Mouse (Mus musculus) MEL (cell line): ENCODE results near the gene Tmem201.

Experiments used
- BHLHE40 ChIP-seq: IDR thresholded peaks from 2 replicates; pipeline ENCODE4 v1.6.1; 2012; ENCODE audit warnings: low read depth, mild to moderate bottlenecking, inconsistent platforms, low read length, improper control_type of control experiment, borderline replicate concordance
- CHD1 ChIP-seq: IDR thresholded peaks from 2 replicates; pipeline ENCODE4 v1.6.1; 2012; ENCODE audit warnings: low read depth, mild to moderate bottlenecking, inconsistent platforms, low read length, improper control_type of control experiment
- CHD2 ChIP-seq: IDR thresholded peaks from 2 replicates; pipeline ENCODE4 v1.6.1; 2011; ENCODE audit warnings: low read length, improper control_type of control experiment
- CTCF ChIP-seq, 3 experiments: IDR thresholded peaks in 2 of 3; conservative IDR thresholded peaks in 1 of 3; 2 replicates each; pipeline ENCODE4 v1.5.1; 2011 to 2012; ENCODE audit warnings: low read length in 3 of 3, low read depth in 2 of 3, mild to moderate bottlenecking in 2 of 3, improper control_type of control experiment in 1 of 3, inconsistent platforms in 1 of 3, mixed read lengths in 1 of 3, moderate library complexity in 1 of 3; ENCODE audit not compliant: control insufficient read depth in 1 of 3, insufficient read depth in 1 of 3, poor library complexity in 1 of 3, severe bottlenecking in 1 of 3
- E2F4 ChIP-seq: IDR thresholded peaks from 2 replicates; pipeline ENCODE4 v1.6.1; 2011; ENCODE audit warnings: low read depth, low read length, improper control_type of control experiment, borderline replicate concordance
- EP300 ChIP-seq, 2 experiments: IDR thresholded peaks; 2 replicates each; pipeline ENCODE4 v1.6.1; 2011; ENCODE audit warnings: improper control_type of control experiment in 2 of 2, low read length in 2 of 2, low read depth in 1 of 2, mild to moderate bottlenecking in 1 of 2
- ETS1 ChIP-seq: IDR thresholded peaks from 2 replicates; pipeline ENCODE4 v1.6.1; 2012; ENCODE audit warnings: low read depth, mild to moderate bottlenecking, inconsistent platforms, low read length, improper control_type of control experiment, moderate library complexity
- JUND ChIP-seq: IDR thresholded peaks from 2 replicates; pipeline ENCODE4 v1.6.1; 2011; ENCODE audit warnings: low read depth, mild to moderate bottlenecking, improper control_type of control experiment, low read length
- MAX ChIP-seq: IDR thresholded peaks from 2 replicates; pipeline ENCODE4 v1.6.1; 2011; ENCODE audit warnings: low read length, improper control_type of control experiment
- NRF1 ChIP-seq: IDR thresholded peaks from 2 replicates; pipeline ENCODE4 v1.6.1; 2014; ENCODE audit warnings: low read depth, mild to moderate bottlenecking, inconsistent platforms, low read length, improper control_type of control experiment, moderate library complexity; ENCODE audit not compliant: poor library complexity, insufficient read depth, severe bottlenecking
- POLR2A ChIP-seq, 2 experiments: IDR thresholded peaks; 2 replicates each; pipeline ENCODE4 v1.6.1; 2011 to 2012; ENCODE audit warnings: low read length in 2 of 2, mild to moderate bottlenecking in 2 of 2, control low read depth in 1 of 2, improper control_type of control experiment in 1 of 2, low read depth in 1 of 2, moderate library complexity in 1 of 2; ENCODE audit not compliant: control insufficient read depth in 1 of 2, insufficient read depth in 1 of 2, poor library complexity in 1 of 2
- ZC3H11A ChIP-seq: IDR thresholded peaks from 2 replicates; pipeline ENCODE4 v1.6.1; 2012; ENCODE audit warnings: low read depth, mild to moderate bottlenecking, inconsistent platforms, low read length, improper control_type of control experiment
- ZNF384 ChIP-seq: IDR thresholded peaks from 2 replicates; pipeline ENCODE4 v1.6.1; 2012; ENCODE audit warnings: low read depth, mild to moderate bottlenecking, inconsistent platforms, low read length, improper control_type of control experiment

DNA sequence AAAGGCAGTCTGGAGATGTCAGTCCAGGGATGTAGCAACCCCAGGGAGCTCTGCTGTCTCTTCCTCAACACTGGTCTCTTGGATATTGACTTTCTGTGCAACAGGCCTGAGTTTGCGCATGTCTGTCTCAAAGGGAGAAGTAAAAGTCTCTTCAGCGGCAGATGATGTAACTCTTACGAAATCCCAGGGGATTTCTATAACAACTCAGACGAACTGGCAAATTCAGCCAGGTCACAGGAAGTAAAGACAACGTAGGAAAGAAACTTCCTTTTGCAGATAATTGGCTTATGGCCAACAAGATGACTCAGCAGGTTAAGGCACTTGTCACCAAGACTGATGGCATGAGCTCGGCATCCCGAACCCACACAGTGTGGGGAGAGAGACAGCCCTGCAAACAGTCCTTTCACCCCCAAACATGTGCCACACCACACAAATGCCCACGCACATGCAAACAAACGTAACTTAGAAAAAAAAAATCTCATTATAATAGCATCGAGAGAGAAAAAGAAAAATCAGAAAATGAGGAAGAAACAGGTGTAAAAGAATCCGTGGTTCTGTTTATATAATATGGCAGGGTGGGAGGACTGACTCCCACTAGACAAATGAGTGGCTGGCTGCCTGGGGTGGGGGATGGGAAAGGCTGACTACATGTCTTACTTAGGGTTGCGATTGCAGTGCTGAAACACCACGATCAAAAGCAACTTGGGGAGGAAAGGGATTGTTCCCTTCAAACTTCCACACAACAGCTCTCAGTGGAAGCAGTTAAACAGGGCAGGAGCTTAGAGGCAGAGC lies 42.9 kb upstream of the Tmem201 start:
- TF ChIP-seq JUND (peak; percentile 88), ETS1 (peak; percentile 99), CTCF (IDR thresholded peaks at IDR 0.05 in 2 of 3, conservative IDR thresholded peaks at IDR 0.05 in 1 of 3; ENCODE audit: control insufficient read depth in 1 of 3, insufficient read depth in 1 of 3, low read depth in 2 of 3, low read length in 3 of 3, poor library complexity in 1 of 3, severe bottlenecking in 1 of 3) (no peak), POLR2A (IDR thresholded peaks at IDR 0.05; ENCODE audit: control insufficient read depth in 1 of 2, insufficient read depth in 1 of 2, low read depth in 1 of 2, low read length in 2 of 2, poor library complexity in 1 of 2) (peak in 1 of 2 experiments; percentile 81; a peak in 3 of 4 replicates), CHD2 (peak; percentile 54), EP300 (IDR thresholded peaks at IDR 0.05; ENCODE audit: low read depth in 1 of 2, low read length in 2 of 2) (peak; percentile 73 to 79; a peak in 3 of 4 replicates), MAX (peak; percentile 87), CHD1 (0 out of 2 replicates have a peak, but pooled peaks have one; percentile 82), ZNF384 (peak; percentile 53), E2F4 (no peak), ZC3H11A (no peak), BHLHE40 (peak; percentile 54), NRF1 (peak; percentile 83)
